Mouse (Mus musculus): ENCODE measurements around the gene Foxd1. TPM values are rescaled to one million over a fixed set of nuclear protein-coding genes. Genes with fewer than 3 reads are reported as not detected.

Gene Foxd1
- polyA plus RNA-seq, 1 experiment from 2014 or later: 0.43 TPM

DNA sequence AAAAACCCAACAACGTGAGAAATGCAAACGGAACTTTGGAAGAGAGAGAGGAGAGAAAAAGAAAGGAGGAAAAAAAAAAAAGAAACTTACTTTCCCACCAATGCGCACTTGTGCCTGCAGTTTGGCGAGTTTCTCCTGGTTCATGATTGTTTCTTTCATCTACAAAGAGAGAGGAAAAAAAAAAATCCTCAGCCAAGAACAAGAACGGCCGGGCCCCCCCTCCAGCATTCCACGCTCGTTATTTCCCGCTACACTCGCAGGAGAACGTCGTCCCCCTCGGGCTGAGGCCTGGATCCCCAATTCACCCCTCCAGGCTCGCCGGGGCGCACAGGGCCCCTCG is 37.9 kb upstream of the Foxd1 start:
- Histone ChIP-seq H3K36me3 (ENCODE audit: control insufficient read depth, insufficient read depth, low read length) (peaks cover 18% of the 10 kb centered on the region), H3K9me3 (ENCODE audit: control insufficient read depth, low read length) (no peaks in the 10 kb centered on the region), H3K27me3 (replicated peaks; ENCODE audit: control insufficient read depth, insufficient read depth, low read length) (no peaks in the 10 kb centered on the region), H3K27ac (ENCODE audit: low read depth, low read length) (peak overlapping the region; percentile 86), H3K9ac (ENCODE audit: low read depth, low read length) (peak overlapping the region; percentile 92), H3K4me2 (ENCODE audit: low read length) (peak overlapping the region; percentile 64), H3K4me1 (ENCODE audit: control insufficient read depth, insufficient read depth, low read depth, low read length) (peaks cover 19% of the 10 kb centered on the region), H3K4me3 (ENCODE audit: low read length) (peak overlapping the region; percentile 87)
- 0% methylated on average over 16 of the region's 17 CpGs for WGBS
- ATAC-seq: no peak

DNA sequence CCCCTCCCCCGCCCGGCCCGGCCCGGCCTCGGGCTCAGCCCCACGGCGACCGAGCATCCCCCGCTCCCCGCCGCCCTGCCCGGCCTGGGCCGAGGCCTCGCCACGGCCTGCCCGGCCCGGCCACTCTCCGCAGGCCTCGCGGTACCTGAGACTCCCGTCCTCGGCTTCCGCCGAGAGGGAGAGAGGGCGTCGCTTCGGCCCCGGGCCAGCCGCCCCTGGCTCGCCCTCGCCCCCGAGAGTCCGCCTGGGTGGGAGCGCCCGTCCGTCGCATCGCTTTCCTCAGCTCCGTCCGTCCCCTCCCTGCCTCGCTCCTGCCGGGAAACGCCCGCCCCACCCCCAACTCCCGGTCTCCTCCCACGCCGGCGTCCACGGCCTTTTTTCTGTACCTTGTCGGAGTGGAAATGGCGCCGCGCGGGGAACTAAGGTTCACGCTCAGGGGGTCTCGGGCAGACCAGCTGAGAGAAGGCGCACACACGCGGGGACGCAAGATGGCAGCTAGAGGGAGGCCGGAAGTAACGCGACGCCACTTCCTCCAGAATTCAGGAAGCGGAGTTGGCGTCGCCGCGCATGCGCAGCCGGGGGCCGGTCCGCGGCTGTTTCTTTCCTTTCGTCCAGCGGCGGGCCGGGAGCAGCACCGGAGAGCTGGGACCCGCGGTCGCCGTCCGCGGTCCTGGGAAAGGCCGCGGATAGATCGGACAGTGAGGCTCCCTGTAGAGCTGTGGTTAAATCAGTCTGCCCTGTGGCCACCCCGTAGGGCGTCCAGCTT is 37.4 kb upstream of the Foxd1 start, which contains the start of gene Btf3:
Gene Btf3 (minus strand): TSS at position 527 of the 766 bp plus-strand sequence.
- no peaks in the 10 kb centered on the region for H3K27me3 ChIP-seq (replicated peaks; ENCODE audit: control insufficient read depth, insufficient read depth, low read length)
- peak within 1 kb of the TSS; percentile 87 for H3K4me3 ChIP-seq (ENCODE audit: low read length)
- no peaks in the 10 kb centered on the region for H3K9me3 ChIP-seq (ENCODE audit: control insufficient read depth, low read length)
- under 1% methylated on average over 79 of the region's 90 CpGs for WGBS
- H3K4me1 ChIP-seq (ENCODE audit: control insufficient read depth, insufficient read depth, low read depth, low read length): peaks cover 19% of the 10 kb centered on the region
- peak within 1 kb of the TSS; percentile 91 for H3K4me2 ChIP-seq (ENCODE audit: low read length)
- peak within 1 kb of the TSS; percentile 92 for H3K9ac ChIP-seq (ENCODE audit: low read depth, low read length)
- peak within 1 kb of the TSS; percentile 86 for H3K27ac ChIP-seq (ENCODE audit: low read depth, low read length)
- H3K36me3 ChIP-seq (ENCODE audit: control insufficient read depth, insufficient read depth, low read length): peaks cover 14% of the 10 kb centered on the region
- ATAC-seq: peak; percentile 96

GRCm38 (mm10) chr13:98317246-98317677 is 36.8 kb upstream of the Foxd1 start:
- H3K4me2 ChIP-seq (ENCODE audit: low read length): peak overlapping the region; percentile 91
- H3K27ac ChIP-seq (ENCODE audit: low read depth, low read length): peak overlapping the region; percentile 86
- ATAC-seq: no peak; the same call in 1 of the 2 replicates
- H3K4me1 ChIP-seq (ENCODE audit: control insufficient read depth, insufficient read depth, low read depth, low read length): peaks cover 19% of the 10 kb centered on the region
- 2% methylated on average over 16 of the region's 16 CpGs for WGBS
- H3K36me3 ChIP-seq (ENCODE audit: control insufficient read depth, insufficient read depth, low read length): peaks cover 8% of the 10 kb centered on the region
- H3K27me3 ChIP-seq (replicated peaks; ENCODE audit: control insufficient read depth, insufficient read depth, low read length): no peaks in the 10 kb centered on the region
- H3K4me3 ChIP-seq (ENCODE audit: low read length): peak overlapping the region; percentile 87
- H3K9ac ChIP-seq (ENCODE audit: low read depth, low read length): peak overlapping the region; percentile 92
- H3K9me3 ChIP-seq (ENCODE audit: control insufficient read depth, low read length): no peaks in the 10 kb centered on the region

- Histone ChIP-seq H3K9ac (ENCODE audit: low read depth, low read length) (no peak overlapping the region), H3K4me3 (ENCODE audit: low read length) (no peak overlapping the region), H3K4me1 (ENCODE audit: control insufficient read depth, insufficient read depth, low read depth, low read length) (peaks cover 19% of the 10 kb centered on the region), H3K27me3 (replicated peaks; ENCODE audit: control insufficient read depth, insufficient read depth, low read length) (no peaks in the 10 kb centered on the region), H3K9me3 (ENCODE audit: control insufficient read depth, low read length) (no peaks in the 10 kb centered on the region), H3K36me3 (ENCODE audit: control insufficient read depth, insufficient read depth, low read length) (peaks cover 4% of the 10 kb centered on the region), H3K4me2 (ENCODE audit: low read length) (peak overlapping the region; percentile 91), H3K27ac (ENCODE audit: low read depth, low read length) (no peak overlapping the region)
- WGBS: 90% methylated on average over 6 of the region's 6 CpGs
- no peak for ATAC-seq
These were observed 36.1 kb upstream of the Foxd1 start for GRCm38 (mm10) chr13:98317911-98318310.

DNA sequence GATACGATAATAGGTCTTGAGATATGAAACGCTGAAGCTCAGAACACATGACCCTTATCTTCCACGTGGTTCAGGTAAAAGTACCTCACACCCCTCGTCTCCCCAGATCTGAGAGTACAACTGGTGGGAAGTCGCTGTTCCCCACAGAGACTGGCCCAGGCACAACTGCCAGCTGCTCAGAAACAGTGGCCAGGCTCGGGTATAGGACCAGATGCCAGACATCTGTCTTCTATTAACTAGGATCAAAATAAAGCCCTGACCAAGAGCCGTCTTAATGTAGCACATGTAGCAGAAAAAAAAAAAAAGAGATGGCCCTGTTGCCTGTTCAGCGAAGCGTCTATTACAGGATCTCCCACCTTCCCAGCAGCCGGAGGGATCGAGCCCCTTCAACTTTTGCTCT is 29.0 kb upstream of the Foxd1 start:
- no peak for ATAC-seq
- 83% methylated on average over 11 of the region's 11 CpGs for WGBS
- Histone ChIP-seq H3K9ac (ENCODE audit: low read depth, low read length) (no peak overlapping the region), H3K27ac (ENCODE audit: low read depth, low read length) (no peak overlapping the region), H3K36me3 (ENCODE audit: control insufficient read depth, insufficient read depth, low read length) (no peaks in the 10 kb centered on the region), H3K27me3 (replicated peaks; ENCODE audit: control insufficient read depth, insufficient read depth, low read length) (no peaks in the 10 kb centered on the region), H3K4me1 (ENCODE audit: control insufficient read depth, insufficient read depth, low read depth, low read length) (no peaks in the 10 kb centered on the region), H3K4me2 (ENCODE audit: low read length) (no peak overlapping the region), H3K4me3 (ENCODE audit: low read length) (no peak overlapping the region), H3K9me3 (ENCODE audit: control insufficient read depth, low read length) (no peaks in the 10 kb centered on the region)

- Histone ChIP-seq H3K9me3 (ENCODE audit: control insufficient read depth, low read length) (no peaks in the 10 kb centered on the region), H3K4me3 (ENCODE audit: low read length) (no peak overlapping the region), H3K27ac (ENCODE audit: low read depth, low read length) (no peak overlapping the region), H3K4me2 (ENCODE audit: low read length) (no peak overlapping the region), H3K27me3 (replicated peaks; ENCODE audit: control insufficient read depth, insufficient read depth, low read length) (no peaks in the 10 kb centered on the region), H3K9ac (ENCODE audit: low read depth, low read length) (no peak overlapping the region), H3K36me3 (ENCODE audit: control insufficient read depth, insufficient read depth, low read length) (no peaks in the 10 kb centered on the region), H3K4me1 (ENCODE audit: control insufficient read depth, insufficient read depth, low read depth, low read length) (no peaks in the 10 kb centered on the region)
- ATAC-seq: no peak
- WGBS: 55% methylated on average over 2 of the region's 2 CpGs
These were observed 21.9 kb upstream of the Foxd1 start for GRCm38 (mm10) chr13:98332106-98332505.

DNA sequence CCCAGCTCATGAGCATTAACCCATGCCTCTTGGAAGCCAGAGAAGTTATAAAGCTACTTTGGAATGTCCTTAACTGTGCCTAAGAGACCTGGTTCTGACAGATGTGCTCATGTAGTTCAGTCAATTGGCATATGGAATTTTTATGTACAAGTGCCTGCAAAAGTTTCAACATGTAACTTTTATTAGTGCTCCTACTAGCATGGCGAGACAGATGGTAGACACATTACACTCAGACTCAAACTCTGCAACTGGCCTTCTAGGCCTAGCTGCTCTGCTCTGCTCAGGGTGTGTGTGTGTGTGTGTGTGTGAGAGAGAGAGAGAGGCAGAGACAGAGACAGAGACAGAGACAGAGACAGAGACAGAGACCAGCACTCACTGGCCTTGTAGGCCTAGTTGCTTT is 17.8 kb upstream of the Foxd1 start:
- Histone ChIP-seq H3K27me3 (replicated peaks; ENCODE audit: control insufficient read depth, insufficient read depth, low read length) (no peaks in the 10 kb centered on the region), H3K4me2 (ENCODE audit: low read length) (no peak overlapping the region), H3K9me3 (ENCODE audit: control insufficient read depth, low read length) (no peaks in the 10 kb centered on the region), H3K36me3 (ENCODE audit: control insufficient read depth, insufficient read depth, low read length) (no peaks in the 10 kb centered on the region), H3K9ac (ENCODE audit: low read depth, low read length) (no peak overlapping the region), H3K27ac (ENCODE audit: low read depth, low read length) (no peak overlapping the region), H3K4me3 (ENCODE audit: low read length) (no peak overlapping the region), H3K4me1 (ENCODE audit: control insufficient read depth, insufficient read depth, low read depth, low read length) (no peaks in the 10 kb centered on the region)
- ATAC-seq: no peak
- WGBS: 89% methylated on average over 1 of the region's 1 CpGs

DNA sequence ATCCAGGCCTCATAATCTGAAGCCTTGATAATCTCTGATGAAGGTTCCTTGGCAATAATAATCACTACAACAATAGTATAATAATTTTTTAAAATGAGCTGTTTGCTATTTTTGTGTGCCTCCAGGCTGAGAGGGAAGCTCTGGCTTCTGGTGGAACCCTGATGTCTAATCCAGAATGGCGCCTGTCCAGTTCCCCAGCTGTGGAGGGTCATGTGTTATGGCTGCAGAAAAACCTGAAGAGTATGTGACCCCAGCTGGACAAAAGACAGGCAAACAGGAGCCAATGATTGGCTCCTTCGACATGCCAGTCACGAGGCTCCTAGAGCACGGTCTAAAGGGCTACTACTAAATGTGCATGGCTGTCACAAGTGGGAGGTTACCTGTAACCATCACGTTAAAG is 13.5 kb upstream of the Foxd1 start:
- WGBS: 71% methylated on average over 5 of the region's 5 CpGs
- Histone ChIP-seq H3K36me3 (ENCODE audit: control insufficient read depth, insufficient read depth, low read length) (no peaks in the 10 kb centered on the region), H3K4me2 (ENCODE audit: low read length) (no peak overlapping the region), H3K9me3 (ENCODE audit: control insufficient read depth, low read length) (no peaks in the 10 kb centered on the region), H3K4me3 (ENCODE audit: low read length) (no peak overlapping the region), H3K27ac (ENCODE audit: low read depth, low read length) (no peak overlapping the region), H3K9ac (ENCODE audit: low read depth, low read length) (no peak overlapping the region), H3K27me3 (replicated peaks; ENCODE audit: control insufficient read depth, insufficient read depth, low read length) (no peaks in the 10 kb centered on the region), H3K4me1 (ENCODE audit: control insufficient read depth, insufficient read depth, low read depth, low read length) (no peaks in the 10 kb centered on the region)
- no peak for ATAC-seq

GRCm38 (mm10) chr13:98349491-98349890 is 4.6 kb upstream of the Foxd1 start:
- H3K4me2 ChIP-seq (ENCODE audit: low read length): no peak overlapping the region
- H3K27ac ChIP-seq (ENCODE audit: low read depth, low read length): no peak overlapping the region
- peaks cover 5% of the 10 kb centered on the region for H3K4me1 ChIP-seq (ENCODE audit: control insufficient read depth, insufficient read depth, low read depth, low read length)
- no peak overlapping the region for H3K9ac ChIP-seq (ENCODE audit: low read depth, low read length)
- peaks cover 42% of the 10 kb centered on the region for H3K27me3 ChIP-seq (replicated peaks; ENCODE audit: control insufficient read depth, insufficient read depth, low read length)
- H3K4me3 ChIP-seq (ENCODE audit: low read length): no peak overlapping the region
- no peaks in the 10 kb centered on the region for H3K36me3 ChIP-seq (ENCODE audit: control insufficient read depth, insufficient read depth, low read length)
- no peaks in the 10 kb centered on the region for H3K9me3 ChIP-seq (ENCODE audit: control insufficient read depth, low read length)
- WGBS: 74% methylated on average over 4 of the region's 4 CpGs
- ATAC-seq: no peak
